Mouse (Mus musculus) bone marrow, adult 2 months (tissue): ENCODE results near the gene Fuz.

Experiments
- CTCF ChIP-seq: fragments of 200-500 bp; IDR thresholded peaks from 2 replicates; pipeline ENCODE4 v1.5.1; 2011; ENCODE audit warnings: low read length, control low read depth; ENCODE audit not compliant: control insufficient read depth, insufficient read depth
- POLR2A ChIP-seq: fragments of 200-500 bp; IDR thresholded peaks from 2 replicates; pipeline ENCODE4 v1.6.1; 2011; ENCODE audit warnings: low read depth, mild to moderate bottlenecking, control low read depth, low read length, borderline replicate concordance; ENCODE audit not compliant: control insufficient read depth

DNA sequence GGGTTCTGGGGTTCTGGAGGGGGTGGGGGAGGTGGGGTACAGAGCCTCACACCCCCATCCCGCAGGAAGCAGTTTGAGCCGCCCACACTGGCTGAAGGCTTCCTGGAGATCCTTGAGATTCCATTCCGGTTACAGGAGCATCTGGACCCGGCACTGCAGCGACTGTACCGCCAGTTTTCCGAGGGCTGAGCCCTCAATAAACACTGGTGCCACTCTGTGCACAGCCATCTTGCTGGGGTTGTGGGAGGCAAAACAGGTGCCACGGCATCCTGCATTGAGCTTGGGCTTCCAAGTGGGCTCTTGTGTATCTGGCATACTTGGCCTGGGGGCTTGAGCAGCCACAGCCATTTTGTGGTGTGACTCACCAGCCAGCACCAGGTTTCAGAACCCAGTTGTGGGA lies 33.4 kb upstream of the Fuz start:
- TF ChIP-seq CTCF (no peak), POLR2A (no peak)
